Mouse (Mus musculus) midbrain, embryonic 14.5 days (tissue): ENCODE measurements around the gene Gm9936. TPM values are rescaled to one million over a fixed set of nuclear protein-coding genes. Genes with fewer than 3 reads are reported as not detected.
A peak's percentile ranks its signal among the peaks of the same experiment; 100 is the strongest.

Source experiments
- ATAC-seq: fragments of 200-750 bp; cut with Nextera tagmentation; 2 replicates; pipeline ENCODE4 v1.8.0; 2017; ENCODE audit warnings: moderate number of reproducible peaks, moderate library complexity; ENCODE audit not compliant: low FRiP score, low TSS enrichment
- DNase-seq: peaks from one replicate; pipeline ENCODE4 v3.0.0-alpha.2; 2015
- H3K27ac ChIP-seq: fragments of 300-500 bp; sonication (generic); replicated peaks from 2 replicates; pipeline ENCODE4 v1.5.1; 2014; ENCODE audit warnings: mild to moderate bottlenecking, low read depth, low read length, moderate library complexity
- H3K27me3 ChIP-seq: fragments of 300-500 bp; sonication (generic); 2 replicates; pipeline ENCODE4 v1.6.1; 2014; ENCODE audit warnings: low read length, control low read depth, mixed read lengths; ENCODE audit not compliant: control insufficient read depth, insufficient read depth
- H3K36me3 ChIP-seq: fragments of 300-500 bp; sonication (generic); 2 replicates; pipeline ENCODE4 v1.6.1; 2014; ENCODE audit warnings: low read length, control low read depth; ENCODE audit not compliant: control insufficient read depth, insufficient read depth
- H3K4me1 ChIP-seq: fragments of 300-500 bp; sonication (generic); 2 replicates; pipeline ENCODE4 v1.6.1; 2014; ENCODE audit warnings: mild to moderate bottlenecking, antibody characterized with exemption, low read length, control low read depth; ENCODE audit not compliant: control insufficient read depth, insufficient read depth
- H3K4me2 ChIP-seq: fragments of 300-500 bp; sonication (generic); 2 replicates; pipeline ENCODE4 v1.6.1; 2014; ENCODE audit warnings: mild to moderate bottlenecking, low read length, moderate library complexity
- H3K4me3 ChIP-seq: fragments of 300-500 bp; sonication (generic); replicated peaks from 2 replicates; pipeline ENCODE4 v1.5.1; 2014; ENCODE audit warnings: low read depth, low read length
- H3K9ac ChIP-seq: fragments of 300-500 bp; sonication (generic); replicated peaks from 2 replicates; pipeline ENCODE4 v1.6.1; 2014; ENCODE audit warnings: mild to moderate bottlenecking, low read length, moderate library complexity
- H3K9me3 ChIP-seq: fragments of 300-500 bp; sonication (generic); 2 replicates; pipeline ENCODE4 v1.6.1; 2016; ENCODE audit warnings: low read length, control low read depth, mixed read lengths; ENCODE audit not compliant: control insufficient read depth
- WGBS: fragments of 180-500 bp; shearing (Covaris S2); extraction: QIAGEN DNeasy Blood & Tissue Kit; methylation state at CpG from one replicate; pipeline ENCODE4 v1.1.7; 2014; 5-methylcytosine and 5-hydroxymethylcytosine counted together
- microRNA-seq: library from miRNA; unstranded; fragments of <30 nt; microRNA quantifications from one replicate; pipeline ENCODE4, GENCODE M21; 2016
- polyA plus RNA-seq: library from polyadenylated mRNA; unstranded; fragments of >200 nt; fragmentation: Nextera tagmentation; extraction: Ambion mirVana; gene quantifications from 2 replicates; pipeline ENCODE4 v1.2.1, GENCODE M21; 2014

The Gm9936 gene
- polyA plus RNA-seq, 1 experiment from 2014 or later, result 3.5 TPM

DNA sequence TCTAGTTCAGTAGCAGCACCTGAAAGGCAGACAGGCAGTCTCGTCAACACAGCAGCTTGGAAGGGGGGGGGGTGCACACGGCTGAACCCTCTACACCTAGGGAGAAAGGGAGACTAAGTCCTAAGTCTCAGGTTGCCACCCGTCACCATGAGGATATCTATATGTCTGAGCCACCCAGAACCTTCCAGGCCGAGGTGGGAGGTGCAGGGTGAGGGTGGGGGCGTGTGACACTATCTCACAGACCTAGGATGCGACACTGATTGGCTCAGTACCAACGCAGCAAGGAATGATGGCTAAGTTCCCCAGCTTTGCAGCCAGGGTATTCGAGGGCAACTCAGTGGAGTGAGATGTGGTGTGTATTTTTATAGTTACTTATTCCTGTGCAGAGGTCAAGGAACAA is 50.1 kb downstream of the Gm9936 start:
- no peak overlapping the region for H3K27ac ChIP-seq
- WGBS, result 87% methylated on average over 8 of the region's 8 CpGs
- DNase-seq, result no peak
- ATAC-seq, result no peak
- H3K4me3 ChIP-seq, result no peak overlapping the region
- H3K4me1 ChIP-seq, result peaks cover 13% of the 10 kb centered on the region
- H3K27me3 ChIP-seq, result no peaks in the 10 kb centered on the region
- H3K4me2 ChIP-seq, result no peak overlapping the region
- H3K36me3 ChIP-seq, result peaks cover 63% of the 10 kb centered on the region
- H3K9ac ChIP-seq, result no peak overlapping the region
- H3K9me3 ChIP-seq, result no peaks in the 10 kb centered on the region

DNA sequence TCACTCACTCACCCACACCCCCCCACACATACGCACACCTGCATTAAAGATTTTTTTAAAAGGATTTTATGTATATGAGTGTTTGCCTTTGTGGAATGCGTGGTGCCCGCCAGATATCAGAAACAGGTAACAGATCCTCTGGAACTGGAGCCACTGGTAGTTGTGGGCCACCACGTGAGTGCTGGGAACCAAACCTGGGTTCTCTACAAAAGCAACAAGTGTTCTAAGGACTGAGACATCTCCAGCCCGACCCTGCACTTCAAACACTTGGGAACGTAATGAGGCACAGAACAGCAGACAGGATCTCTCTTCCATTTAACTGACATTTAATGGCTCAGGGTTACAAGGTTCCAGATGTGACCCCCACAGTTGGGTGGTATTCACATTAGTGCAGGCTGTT is 50.6 kb downstream of the Gm9936 start:
- Histone ChIP-seq H3K27me3 (no peaks in the 10 kb centered on the region), H3K36me3 (peaks cover 68% of the 10 kb centered on the region), H3K4me3 (no peak overlapping the region), H3K4me1 (peaks cover 13% of the 10 kb centered on the region), H3K9me3 (no peaks in the 10 kb centered on the region), H3K4me2 (no peak overlapping the region), H3K9ac (no peak overlapping the region), H3K27ac (no peak overlapping the region)
- no peak for ATAC-seq
- no peak for DNase-seq
- WGBS, result 82% methylated on average over 6 of the region's 6 CpGs

DNA sequence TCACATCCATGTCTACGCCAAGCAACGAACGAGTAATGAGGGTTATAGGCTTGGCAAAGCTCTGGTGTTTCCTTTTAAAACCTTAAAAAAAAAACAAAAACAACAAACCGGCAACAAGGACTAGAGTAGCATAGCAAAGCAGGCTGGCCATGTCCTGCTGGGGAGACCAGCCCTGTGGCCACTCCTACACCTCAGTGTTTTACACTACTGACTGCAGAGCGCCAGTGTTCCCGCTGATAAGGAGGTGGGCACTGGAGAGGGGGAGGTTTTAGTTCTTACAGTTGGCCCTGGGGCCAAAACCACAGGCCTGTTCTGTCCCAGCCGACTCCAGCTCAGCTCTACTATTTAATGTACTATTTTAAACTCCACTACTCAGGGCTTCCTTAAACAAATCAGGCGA is 51.0 kb downstream of the Gm9936 start:
- Histone ChIP-seq H3K4me3 (no peak overlapping the region), H3K27me3 (no peaks in the 10 kb centered on the region), H3K9me3 (no peaks in the 10 kb centered on the region), H3K4me1 (peaks cover 9% of the 10 kb centered on the region), H3K9ac (no peak overlapping the region), H3K36me3 (peaks cover 73% of the 10 kb centered on the region), H3K27ac (0 out of 2 replicates have a peak overlapping the region, but pooled peaks have one; percentile 20), H3K4me2 (no peak overlapping the region)
- WGBS, result 33% methylated on average over 8 of the region's 8 CpGs
- DNase-seq (no peak), ATAC-seq (no peak)

DNA sequence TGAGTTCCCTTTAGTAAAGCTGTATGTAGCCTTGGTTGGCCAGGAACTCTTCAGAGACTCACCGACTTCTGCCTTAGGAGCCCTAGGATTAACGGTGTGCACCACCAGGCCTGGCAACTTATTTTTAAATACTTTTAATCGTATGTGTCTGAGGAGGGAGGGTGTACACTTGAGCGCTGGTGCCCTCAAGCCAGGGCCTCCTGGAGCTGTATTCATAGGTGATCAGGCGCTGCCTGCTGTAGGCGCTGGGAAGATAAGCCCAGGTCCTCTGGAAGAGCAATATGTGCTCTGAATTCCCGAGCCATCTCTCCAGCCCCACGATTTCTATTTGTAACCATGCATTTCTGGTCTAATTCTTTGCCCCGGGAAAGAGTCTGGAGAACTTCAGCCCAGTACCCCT is 51.4 kb downstream of the Gm9936 start:
- Histone ChIP-seq H3K4me3 (no peak overlapping the region), H3K4me2 (no peak overlapping the region), H3K36me3 (peaks cover 77% of the 10 kb centered on the region), H3K27me3 (no peaks in the 10 kb centered on the region), H3K4me1 (peaks cover 5% of the 10 kb centered on the region), H3K9ac (no peak overlapping the region), H3K27ac (0 out of 2 replicates have a peak overlapping the region, but pooled peaks have one; percentile 20), H3K9me3 (no peaks in the 10 kb centered on the region)
- WGBS, result 42% methylated on average over 9 of the region's 9 CpGs
- no peak for DNase-seq
- no peak for ATAC-seq

DNA sequence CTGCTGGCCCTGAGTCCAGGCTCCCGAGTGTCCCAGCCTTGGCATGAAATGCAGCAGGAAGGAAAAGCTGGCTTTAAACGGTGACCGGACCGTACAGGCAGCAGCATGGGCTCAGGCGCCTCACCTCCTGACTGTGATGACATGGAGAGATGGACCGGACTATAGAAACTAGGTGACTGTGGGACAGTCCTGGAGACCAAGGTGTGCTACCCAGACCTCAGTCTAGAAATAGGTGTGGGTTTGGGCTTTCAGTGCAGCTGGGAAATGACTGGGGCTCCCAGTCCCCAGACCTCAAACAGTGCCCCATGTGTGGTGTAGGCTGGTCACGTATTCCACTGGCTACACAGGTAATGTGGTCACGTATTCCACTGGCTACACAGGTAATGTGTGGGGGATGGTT is 51.8 kb downstream of the Gm9936 start:
- Histone ChIP-seq H3K9me3 (no peaks in the 10 kb centered on the region), H3K36me3 (peaks cover 81% of the 10 kb centered on the region), H3K4me2 (no peak overlapping the region), H3K27ac (0 out of 2 replicates have a peak overlapping the region, but pooled peaks have one; percentile 38), H3K4me3 (no peak overlapping the region), H3K27me3 (no peaks in the 10 kb centered on the region), H3K9ac (no peak overlapping the region), H3K4me1 (0 out of 2 replicates have a peak, but pooled peaks cover 4% of the 10 kb centered on the region)
- no peak for DNase-seq
- no peak for ATAC-seq
- WGBS, result 85% methylated on average over 8 of the region's 8 CpGs

Small RNA genes lying within 50 kb of the gene (microRNA-seq; reads per million reads assigned to microRNA genes)
- 4.4 reads per million, percentile 25 among the genes with 10 or more reads in this experiment for gene Mir6240

Other genes starting within 250 kb of the Gm9936 start
- 0.46 and 0.86 TPM in 2 replicates for gene Trpv4, start 200.3 kb downstream of the Gm9936 start, polyA plus RNA-seq
- 27.6 and 30.4 TPM in 2 replicates for gene Gltp, start 167.7 kb downstream of the Gm9936 start, polyA plus RNA-seq
- gene Tchp, start 150.9 kb downstream of the Gm9936 start, polyA plus RNA-seq, result 14.0 and 14.4 TPM in 2 replicates
- 40.9 and 48.5 TPM in 2 replicates for gene Ankrd13a, start 84.0 kb downstream of the Gm9936 start, polyA plus RNA-seq
- 36.3 and 39.5 TPM in 2 replicates for gene Git2, start 83.2 kb downstream of the Gm9936 start, polyA plus RNA-seq
- gene 1500011B03Rik, start 35.2 kb downstream of the Gm9936 start, polyA plus RNA-seq, result 276 and 315 TPM in 2 replicates
- gene 4930519G04Rik, start 5.0 kb downstream of the Gm9936 start, polyA plus RNA-seq, result not detected in 2 replicates
- 2.5 and 7.9 TPM in 2 replicates for gene Oasl2, start 38.3 kb upstream of the Gm9936 start, polyA plus RNA-seq
- 2.0 TPM in 1 of 2 replicates, not detected in the other for gene Oasl1, start 64.6 kb upstream of the Gm9936 start, polyA plus RNA-seq
- 92.1 and 113 TPM in 2 replicates for gene 2210016L21Rik, start 83.5 kb upstream of the Gm9936 start, polyA plus RNA-seq
- not detected in 2 replicates for gene Hnf1a, start 112.4 kb upstream of the Gm9936 start, polyA plus RNA-seq
- gene Sppl3, start 152.5 kb upstream of the Gm9936 start, polyA plus RNA-seq, result 33.1 and 35.5 TPM in 2 replicates
- gene Gm10401, start 239.6 kb upstream of the Gm9936 start, polyA plus RNA-seq, result 59.4 and 72.9 TPM in 2 replicates